Mouse (Mus musculus): ENCODE data around the gene Smn1. TPM values are rescaled to one million over a fixed set of nuclear protein-coding genes. Genes with fewer than 3 reads are reported as not detected.
"Not testable (repeated sequence)": the region's sequence is repeated elsewhere in the genome, so short reads cannot be mapped to it uniquely, and the experiment has no call there.

Gene Smn1
- 10 to 100 TPM; 16.6 to 16.9 TPM for total RNA-seq (2021)
- long read RNA-seq, experiment 1, partial matches to known transcripts, result 1 of 5 reads
- long read RNA-seq, experiment 1, other reads (novel, unspliced or antisense), result 2 of 5 reads
- long read RNA-seq, experiment 2, transcript Smn1-201 (9 exons, 1,222 nt), result major isoform, 7 of 8 reads
- long read RNA-seq, experiment 2, partial matches to known transcripts, result 0 of 8 reads
- long read RNA-seq, experiment 2, other reads (novel, unspliced or antisense), result 1 of 8 reads

DNA sequence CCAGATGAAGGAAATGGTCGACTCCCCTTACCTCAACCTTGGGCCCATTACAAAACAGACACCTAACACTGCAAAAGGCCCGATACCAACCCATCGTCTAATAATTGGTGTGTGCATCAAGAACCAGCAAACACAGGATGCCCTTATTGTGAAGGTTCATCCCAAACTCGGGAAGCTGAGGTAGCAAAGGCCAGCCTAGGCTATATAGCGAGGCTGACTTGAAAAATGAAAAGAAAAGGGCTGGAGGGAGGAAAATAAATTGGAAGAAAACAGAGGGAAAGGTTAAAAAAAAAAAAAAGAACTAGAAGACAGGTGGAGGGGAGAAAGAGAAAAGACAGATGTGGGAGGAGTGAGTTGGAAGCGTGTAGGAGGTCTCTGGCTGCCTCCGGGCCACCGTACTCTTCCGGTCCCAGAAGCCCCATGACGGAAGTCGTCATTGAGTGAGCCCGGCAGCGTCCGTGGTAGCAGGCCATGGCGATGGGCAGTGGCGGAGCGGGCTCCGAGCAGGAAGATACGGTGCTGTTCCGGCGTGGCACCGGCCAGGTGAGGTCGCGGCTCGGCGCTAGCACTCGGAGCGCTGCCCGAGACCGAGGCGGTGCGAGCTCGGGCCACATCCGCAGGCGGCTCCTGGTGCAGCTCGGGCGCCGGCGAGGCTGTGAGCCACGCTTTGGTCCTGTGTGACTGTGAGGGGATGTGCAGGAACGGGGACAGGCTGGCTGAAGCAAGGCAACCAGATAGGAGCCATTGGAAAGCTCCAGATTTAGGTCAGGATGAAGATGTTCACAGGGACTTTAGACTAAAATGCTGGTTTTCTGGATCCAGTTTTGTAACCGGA, at the start of gene Smn1:
TSS of gene Smn1 (plus strand) at position 430 of the 835 bp plus-strand sequence.
- intact Hi-C loops (cut with DNase I; ENCODE audit: low total_unique reads), result no loop called here
- peak; percentile 90 for DNase-seq

DNA sequence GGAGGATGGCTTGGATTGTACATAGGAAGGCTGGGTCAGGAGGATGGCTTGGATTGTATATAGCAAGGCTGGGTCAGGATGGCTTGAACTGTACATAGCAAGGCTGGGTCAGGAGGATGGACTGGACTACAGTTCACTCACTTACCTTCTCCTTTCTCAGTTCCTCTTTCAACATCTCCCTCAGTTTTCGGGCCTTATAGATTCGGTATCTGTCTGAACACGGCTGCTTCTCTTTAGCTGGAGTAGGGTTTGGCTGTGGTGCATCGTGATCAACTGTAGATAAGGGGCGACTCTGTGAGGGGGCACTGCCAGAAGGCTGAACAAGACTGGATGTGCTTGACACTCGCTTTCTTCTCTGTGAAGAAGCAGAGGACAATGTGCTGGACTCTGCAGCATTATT, 25.8 kb upstream of the Smn1 start:
- no peak for DNase-seq
- intact Hi-C loops (cut with DNase I; ENCODE audit: low total_unique reads), result no loop called here

DNA sequence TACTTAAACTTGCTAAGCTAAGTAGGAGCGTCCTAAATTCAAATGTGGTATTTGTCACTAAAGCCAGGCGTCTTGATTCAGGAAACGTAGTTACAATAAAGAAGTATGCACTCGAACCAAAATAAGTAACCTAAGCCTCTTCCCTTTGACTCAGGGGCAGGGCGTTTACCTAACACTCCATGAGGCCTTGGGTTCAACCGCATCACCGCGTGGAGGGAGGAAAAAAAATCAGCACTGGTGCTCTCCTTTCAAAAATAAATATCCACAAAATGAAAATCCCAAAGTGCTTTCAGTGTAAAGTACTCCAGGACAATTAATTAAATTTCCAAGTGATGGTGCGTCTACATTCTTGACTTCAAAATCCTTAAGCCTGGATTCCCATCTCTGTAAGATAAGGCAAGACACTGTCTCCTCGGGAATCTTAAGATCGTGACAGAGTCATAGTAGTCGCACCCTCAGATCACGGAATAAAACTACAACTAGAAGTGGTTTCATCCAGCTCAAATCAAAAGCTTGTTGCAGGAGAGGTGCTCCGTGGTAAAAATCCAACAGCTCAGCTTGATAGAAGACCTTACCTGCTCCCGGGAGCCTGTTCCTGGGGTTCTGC, 21.5 kb upstream of the Smn1 start:
- no peak for DNase-seq
- intact Hi-C loops (cut with DNase I; ENCODE audit: low total_unique reads), result no loop called here

DNA sequence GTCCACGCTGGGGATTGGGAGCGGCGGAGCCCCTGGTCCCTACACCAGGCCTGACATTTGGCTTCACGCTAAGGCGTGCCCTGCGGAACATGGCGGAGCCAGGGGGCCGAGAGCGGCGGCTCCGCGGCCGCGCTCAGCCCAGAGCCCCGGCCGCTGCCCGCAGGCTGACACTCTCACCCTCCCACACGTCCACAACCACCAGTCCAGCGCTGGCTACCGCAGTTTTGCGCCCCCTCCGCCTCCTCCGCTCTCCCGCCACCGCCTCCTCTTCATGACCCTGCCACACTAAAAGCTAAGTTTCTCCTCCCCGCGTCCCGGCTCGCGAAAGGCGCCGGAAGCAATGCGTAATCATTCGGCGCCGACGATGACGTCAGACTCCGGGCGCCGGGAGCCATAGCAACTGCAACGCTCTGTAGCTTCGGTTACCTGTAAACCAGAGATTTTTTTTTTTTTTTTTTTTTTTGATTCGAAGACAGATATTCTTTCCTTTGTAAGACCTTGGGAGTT, 20.9 kb upstream of the Smn1 start, which contains the start of gene Bdp1:
TSS of gene Bdp1 (minus strand) at position 323 of the 507 bp plus-strand sequence.
- intact Hi-C loops (cut with DNase I; ENCODE audit: low total_unique reads), result no loop called here

GRCm38 (mm10) chr13:100107652-100108472, 16.8 kb upstream of the Smn1 start, which contains the start of gene Serf1:
Gene Serf1 (plus strand): TSS chr13:100108012.
- DNase-seq, result peak; percentile 84
- intact Hi-C loops (cut with DNase I; ENCODE audit: low total_unique reads), result no loop called here

More for the DNA sequence above, 20.9 kb upstream of the Smn1 start, which contains the start of gene Bdp1:
- DNase-seq, result peak; percentile 91

DNA sequence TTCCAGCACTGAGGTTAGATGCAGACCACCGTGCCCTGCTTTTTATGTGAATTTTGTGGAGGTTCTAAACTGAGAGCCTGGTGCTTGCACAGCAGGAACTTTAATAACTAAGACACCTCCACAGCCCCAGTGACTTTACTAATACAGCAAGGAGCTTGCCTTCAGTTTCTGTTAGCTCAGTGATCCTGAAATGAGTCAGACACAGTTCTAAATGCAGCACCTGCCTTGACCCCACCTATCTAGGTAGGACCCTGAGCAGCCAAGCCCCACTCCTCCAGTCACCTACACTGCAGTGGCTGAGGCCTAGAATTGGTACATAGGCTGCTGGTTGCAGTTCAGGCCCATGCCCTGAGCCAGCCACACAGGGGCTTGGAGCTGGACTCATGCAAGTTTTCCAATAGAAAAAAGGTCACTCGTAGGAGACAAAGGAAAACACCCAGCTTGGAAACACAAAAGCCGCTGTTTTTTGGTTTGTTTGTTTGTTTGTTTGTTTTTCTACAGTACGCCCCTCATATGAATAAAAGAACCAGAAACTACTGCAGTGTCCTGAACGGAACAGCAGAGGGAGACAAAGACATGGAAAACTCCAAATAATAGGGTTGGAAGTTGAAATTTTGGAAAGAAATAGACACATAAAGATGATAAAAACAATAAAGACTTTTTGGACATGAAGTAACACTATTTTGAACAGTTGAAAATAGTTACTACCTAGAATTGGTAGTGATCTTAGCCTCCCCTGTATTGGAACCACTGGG, 12.3 kb upstream of the Smn1 start:
- no peak for DNase-seq
- intact Hi-C loops (cut with DNase I; ENCODE audit: low total_unique reads), result no loop called here

DNA sequence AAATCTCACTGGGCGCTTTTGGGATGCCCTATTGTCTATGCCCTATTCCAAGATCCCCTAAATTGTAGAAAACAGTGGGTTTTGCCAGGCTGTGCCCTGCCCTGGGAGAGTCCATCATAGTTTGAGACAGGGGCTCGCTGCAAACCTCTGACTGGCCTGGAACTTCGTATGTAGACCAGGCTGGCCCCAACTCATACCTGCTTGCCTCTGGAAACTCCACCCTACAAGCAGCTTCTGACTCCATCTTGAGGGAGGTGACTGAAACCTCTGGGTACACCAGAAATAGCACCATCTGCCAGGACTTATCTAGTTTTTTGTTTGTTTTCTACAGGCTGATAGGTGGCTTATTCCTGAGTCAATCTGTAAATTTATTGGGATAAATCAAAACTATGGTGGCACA, 682 bp upstream of the Smn1 start:
- intact Hi-C loops (cut with DNase I; ENCODE audit: low total_unique reads), result no loop called here
- DNase-seq, result no peak

GRCm38 (mm10) chr13:100125258-100125643, 599 bp downstream of the Smn1 start:
- DNase-seq, result no peak
- intact Hi-C loops (cut with DNase I; ENCODE audit: low total_unique reads), result no loop called here

- intact Hi-C loops (cut with DNase I; ENCODE audit: low total_unique reads), result no loop called here
Observed at GRCm38 (mm10) chr13:100141646-100142314, 17.1 kb downstream of the Smn1 start.

GRCm38 (mm10) chr13:100152659-100153058, 28.0 kb downstream of the Smn1 start:
- DNase-seq, result no peak

More at GRCm38 (mm10) chr13:100141646-100142314, 17.1 kb downstream of the Smn1 start:
- no peak for DNase-seq

DNA sequence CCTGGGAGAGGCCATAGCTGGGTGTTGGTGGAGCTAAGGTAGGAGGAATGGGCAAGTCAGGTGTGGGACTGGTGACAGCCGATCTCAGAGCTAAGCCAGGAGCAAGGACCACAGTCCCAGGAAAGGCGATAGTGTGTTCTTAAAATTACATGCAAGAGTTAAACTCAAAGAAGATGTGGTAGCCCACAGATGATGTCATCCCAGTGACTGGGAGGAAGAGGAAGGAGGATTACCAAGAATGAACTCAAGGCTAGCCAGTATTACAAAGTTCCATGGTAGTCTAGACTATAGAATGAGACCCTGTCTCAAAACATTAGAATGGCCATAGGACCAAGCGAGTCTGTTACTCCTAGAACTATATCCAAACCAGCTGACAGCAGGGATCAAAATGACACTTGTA, 32.0 kb downstream of the Smn1 start:
- DNase-seq, result no peak
- intact Hi-C loops (cut with DNase I; ENCODE audit: low total_unique reads), result no loop called here

More at GRCm38 (mm10) chr13:100152659-100153058, 28.0 kb downstream of the Smn1 start:
- intact Hi-C loops (cut with DNase I; ENCODE audit: low total_unique reads), result no loop called here

- DNase-seq; intact Hi-C loops (cut with DNase I; ENCODE audit: low total_unique reads): not testable (repeated sequence)
Observed at GRCm38 (mm10) chr13:100161171-100161870, 36.7 kb downstream of the Smn1 start.

DNA sequence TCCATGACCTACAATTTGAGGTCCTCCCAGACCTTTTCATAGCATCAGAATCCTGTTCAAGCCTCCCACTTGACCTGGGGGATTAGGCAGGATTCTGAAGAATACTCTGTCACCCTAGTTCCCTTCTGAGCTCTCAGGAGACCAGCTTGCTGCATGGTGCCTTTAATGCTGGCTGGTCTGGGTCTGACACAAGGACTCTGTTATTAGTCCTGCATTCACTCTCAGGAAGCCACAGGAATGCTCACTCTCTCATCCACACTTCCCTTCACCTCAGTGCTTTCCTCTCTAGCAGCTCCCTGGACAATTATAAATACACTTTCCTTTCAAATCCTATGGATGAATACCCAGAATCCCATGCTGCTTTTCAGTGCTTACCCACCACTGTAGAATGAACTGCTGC, 37.8 kb downstream of the Smn1 start:
- intact Hi-C loops (cut with DNase I; ENCODE audit: low total_unique reads); DNase-seq: not testable (repeated sequence)

GRCm38 (mm10) chr13:100166378-100166777, 41.7 kb downstream of the Smn1 start:
- DNase-seq; intact Hi-C loops (cut with DNase I; ENCODE audit: low total_unique reads): not testable (repeated sequence)

- DNase-seq; intact Hi-C loops (cut with DNase I; ENCODE audit: low total_unique reads): not testable (repeated sequence)
Observed at GRCm38 (mm10) chr13:100174360-100174759, 49.7 kb downstream of the Smn1 start.

GRCm38 (mm10) chr13:100183111-100183510, 58.5 kb downstream of the Smn1 start:
- intact Hi-C loops (cut with DNase I; ENCODE audit: low total_unique reads), result not testable (repeated sequence)

More at GRCm38 (mm10) chr13:100183111-100183510, 58.5 kb downstream of the Smn1 start:
- DNase-seq, result not testable (repeated sequence)

Data from gastrocnemius, postnatal 14 days (tissue).